Mouse (Mus musculus) stomach, postnatal 0 days (tissue): ENCODE results near the gene Syt1. TPM values are rescaled to one million over a fixed set of nuclear protein-coding genes. Genes with fewer than 3 reads are reported as not detected.

Experiments
- ATAC-seq: fragments of 200-750 bp; cut with Nextera tagmentation; 2 replicates; pipeline ENCODE4 v1.8.0; 2017; ENCODE audit not compliant: low FRiP score, low TSS enrichment
- DNase-seq: peaks from one replicate; pipeline ENCODE4 v3.0.0-alpha.2; 2016; ENCODE audit warnings: low spot score
- H3K27ac ChIP-seq: fragments of 300-500 bp; sonication (generic); replicated peaks from 2 replicates; pipeline ENCODE4 v1.5.1; 2014; ENCODE audit warnings: mild to moderate bottlenecking, control low read depth
- H3K27me3 ChIP-seq: fragments of 300-500 bp; sonication (generic); 2 replicates; pipeline ENCODE4 v1.6.1; 2014; ENCODE audit warnings: low read length; ENCODE audit not compliant: control insufficient read depth, insufficient read depth
- H3K36me3 ChIP-seq: fragments of 300-500 bp; sonication (generic); 2 replicates; pipeline ENCODE4 v1.6.1; 2014; ENCODE audit warnings: low read length, mixed read lengths; ENCODE audit not compliant: control insufficient read depth, insufficient read depth
- H3K4me1 ChIP-seq: fragments of 300-500 bp; sonication (generic); replicated peaks from 2 replicates; pipeline ENCODE4 v1.6.1; 2014; ENCODE audit warnings: antibody characterized with exemption; ENCODE audit not compliant: control insufficient read depth, insufficient read depth
- H3K4me2 ChIP-seq: fragments of 300-500 bp; sonication (generic); replicated peaks from 2 replicates; pipeline ENCODE4 v1.6.1; 2014; ENCODE audit warnings: low read depth, mild to moderate bottlenecking, control low read depth, moderate library complexity
- H3K4me3 ChIP-seq: fragments of 300-500 bp; sonication (generic); 2 replicates; pipeline ENCODE4 v1.5.1; 2014; ENCODE audit warnings: low read depth, low read length, control low read depth
- H3K9ac ChIP-seq: fragments of 300-500 bp; sonication (generic); 2 replicates; pipeline ENCODE4 v1.6.1; 2014; ENCODE audit warnings: mild to moderate bottlenecking, low read length, control low read depth, mixed read lengths
- H3K9me3 ChIP-seq: fragments of 300-500 bp; sonication (generic); 2 replicates; pipeline ENCODE4 v1.6.1; 2016; ENCODE audit warnings: low read length; ENCODE audit not compliant: control insufficient read depth
- CTCF ChIP-seq: IDR thresholded peaks from 2 replicates; pipeline ENCODE4 v1.5.1; 2016; ENCODE audit warnings: antibody characterized with exemption, low read depth, mild to moderate bottlenecking, moderate library complexity
- EP300 ChIP-seq: optimal IDR thresholded peaks from 2 replicates; pipeline ENCODE3; 2016; ENCODE audit warnings: antibody characterized with exemption
- WGBS: fragments of 180-500 bp; shearing (Covaris S2); extraction: QIAGEN DNeasy Blood & Tissue Kit; methylation state at CpG from one replicate; pipeline ENCODE4 v1.1.7; 2014; 5-methylcytosine and 5-hydroxymethylcytosine counted together
- polyA plus RNA-seq: library from polyadenylated mRNA; unstranded; fragments of >200 nt; fragmentation: Nextera tagmentation; extraction: Ambion mirVana; gene quantifications from 2 replicates; pipeline ENCODE4 v1.2.1, GENCODE M21; 2015

The Syt1 gene
- polyA plus RNA-seq, 1 experiment from 2014 or later: 3.5 TPM

GRCm38 (mm10) chr10:108569568-108570139 lies 441.1 kb downstream of the Syt1 start:
- no peak for ATAC-seq
- no peak overlapping the region for H3K4me3 ChIP-seq
- no peaks in the 10 kb centered on the region for H3K36me3 ChIP-seq
- no peak overlapping the region for H3K27ac ChIP-seq
- DNase-seq: no peak
- no peaks in the 10 kb centered on the region for H3K27me3 ChIP-seq
- no peak for TF ChIP-seq EP300
- TF ChIP-seq CTCF: no peak
- H3K4me2 ChIP-seq: no peak overlapping the region
- no peaks in the 10 kb centered on the region for H3K4me1 ChIP-seq
- H3K9ac ChIP-seq: no peak overlapping the region
- H3K9me3 ChIP-seq: no peaks in the 10 kb centered on the region
- 85% methylated on average over 6 of the region's 6 CpGs for WGBS

- DNase-seq: no peak
- Histone ChIP-seq H3K4me3 (no peak overlapping the region), H3K9me3 (no peaks in the 10 kb centered on the region), H3K36me3 (no peaks in the 10 kb centered on the region), H3K27me3 (no peaks in the 10 kb centered on the region), H3K9ac (no peak overlapping the region), H3K27ac (no peak overlapping the region), H3K4me2 (no peak overlapping the region), H3K4me1 (no peaks in the 10 kb centered on the region)
- ATAC-seq: no peak
- WGBS: 48% methylated on average over 6 of the region's 6 CpGs
- TF ChIP-seq EP300: no peak
These were observed 441.9 kb downstream of the Syt1 start for GRCm38 (mm10) chr10:108568925-108569324.

DNA sequence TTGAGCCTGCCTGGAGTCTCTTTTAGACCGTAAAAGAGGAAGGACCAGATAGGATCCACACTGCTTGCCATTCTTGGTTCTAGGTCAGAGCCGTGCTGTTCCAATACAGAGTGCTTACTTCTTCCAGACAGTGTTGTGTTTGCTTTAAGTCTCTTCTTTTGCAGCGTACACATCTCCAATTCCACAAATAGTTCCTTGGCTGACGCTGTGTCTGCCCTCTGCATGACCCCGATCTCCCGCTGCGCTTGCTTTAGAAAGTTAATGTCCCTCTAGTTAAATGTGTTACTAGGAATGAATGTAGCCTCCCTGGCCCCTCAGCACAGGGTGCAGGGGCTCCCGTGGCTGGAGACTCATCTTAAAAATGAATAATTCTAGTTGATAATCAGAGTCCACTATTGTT lies 442.6 kb downstream of the Syt1 start:
- TF ChIP-seq CTCF: no peak
- no peak for TF ChIP-seq EP300
- H3K9ac ChIP-seq: no peak overlapping the region
- no peaks in the 10 kb centered on the region for H3K9me3 ChIP-seq
- no peaks in the 10 kb centered on the region for H3K27me3 ChIP-seq
- ATAC-seq: no peak
- no peak overlapping the region for H3K4me2 ChIP-seq
- 16% methylated on average over 8 of the region's 8 CpGs for WGBS
- no peak overlapping the region for H3K4me3 ChIP-seq
- no peaks in the 10 kb centered on the region for H3K4me1 ChIP-seq
- DNase-seq: no peak
- no peak overlapping the region for H3K27ac ChIP-seq
- H3K36me3 ChIP-seq: no peaks in the 10 kb centered on the region

DNA sequence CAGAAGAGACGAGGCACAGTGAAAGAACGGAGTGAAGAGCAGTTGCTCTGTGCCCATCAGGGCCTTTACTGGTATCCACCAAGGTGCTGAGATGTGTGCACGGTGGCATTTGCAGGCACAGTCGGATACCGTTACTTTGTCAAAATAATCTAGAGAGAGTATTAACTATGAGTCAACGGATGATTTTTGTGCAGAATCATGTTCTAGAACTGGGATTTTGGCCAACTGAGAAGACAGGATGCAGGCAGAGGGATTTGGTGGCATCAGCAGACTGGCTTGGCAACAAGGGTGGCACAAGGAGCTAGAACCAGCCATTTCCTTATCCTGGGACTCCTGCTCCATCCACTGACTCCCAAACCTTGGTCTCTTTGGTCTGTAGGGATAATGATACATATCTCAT lies 443.3 kb downstream of the Syt1 start:
- no peaks in the 10 kb centered on the region for H3K9me3 ChIP-seq

DNA sequence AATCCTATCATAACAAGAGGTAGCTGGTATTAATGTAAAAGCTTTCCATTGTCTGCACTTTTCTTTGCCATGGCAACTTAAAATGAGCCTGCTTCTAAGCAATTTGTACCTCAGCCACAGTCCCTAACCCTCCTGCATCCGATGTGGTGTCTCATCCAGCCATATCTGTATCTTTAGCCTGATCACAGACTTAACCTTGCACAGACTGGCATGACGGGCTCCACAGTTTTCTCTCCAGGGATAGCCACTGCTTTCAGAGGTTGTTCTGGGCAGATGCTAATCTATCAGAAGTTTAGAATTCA lies 451.2 kb downstream of the Syt1 start:
- WGBS: 79% methylated on average over 2 of the region's 2 CpGs
- H3K4me3 ChIP-seq: no peak overlapping the region
- no peak overlapping the region for H3K4me2 ChIP-seq
- H3K27ac ChIP-seq: no peak overlapping the region
- TF ChIP-seq CTCF (no peak), EP300 (no peak)
- DNase-seq: no peak
- H3K9ac ChIP-seq: no peak overlapping the region
- no peaks in the 10 kb centered on the region for H3K4me1 ChIP-seq
- no peak for ATAC-seq
- H3K27me3 ChIP-seq: no peaks in the 10 kb centered on the region
- H3K36me3 ChIP-seq: no peaks in the 10 kb centered on the region
- H3K9me3 ChIP-seq: no peaks in the 10 kb centered on the region

More for the DNA sequence above, 443.3 kb downstream of the Syt1 start:
- Histone ChIP-seq H3K36me3 (no peaks in the 10 kb centered on the region), H3K4me1 (no peaks in the 10 kb centered on the region), H3K9ac (no peak overlapping the region), H3K4me2 (no peak overlapping the region), H3K4me3 (no peak overlapping the region), H3K27ac (no peak overlapping the region), H3K27me3 (no peaks in the 10 kb centered on the region)
- no peak for TF ChIP-seq CTCF
- no peak for TF ChIP-seq EP300
- no peak for DNase-seq
- WGBS: 91% methylated on average over 6 of the region's 6 CpGs
- no peak for ATAC-seq

DNA sequence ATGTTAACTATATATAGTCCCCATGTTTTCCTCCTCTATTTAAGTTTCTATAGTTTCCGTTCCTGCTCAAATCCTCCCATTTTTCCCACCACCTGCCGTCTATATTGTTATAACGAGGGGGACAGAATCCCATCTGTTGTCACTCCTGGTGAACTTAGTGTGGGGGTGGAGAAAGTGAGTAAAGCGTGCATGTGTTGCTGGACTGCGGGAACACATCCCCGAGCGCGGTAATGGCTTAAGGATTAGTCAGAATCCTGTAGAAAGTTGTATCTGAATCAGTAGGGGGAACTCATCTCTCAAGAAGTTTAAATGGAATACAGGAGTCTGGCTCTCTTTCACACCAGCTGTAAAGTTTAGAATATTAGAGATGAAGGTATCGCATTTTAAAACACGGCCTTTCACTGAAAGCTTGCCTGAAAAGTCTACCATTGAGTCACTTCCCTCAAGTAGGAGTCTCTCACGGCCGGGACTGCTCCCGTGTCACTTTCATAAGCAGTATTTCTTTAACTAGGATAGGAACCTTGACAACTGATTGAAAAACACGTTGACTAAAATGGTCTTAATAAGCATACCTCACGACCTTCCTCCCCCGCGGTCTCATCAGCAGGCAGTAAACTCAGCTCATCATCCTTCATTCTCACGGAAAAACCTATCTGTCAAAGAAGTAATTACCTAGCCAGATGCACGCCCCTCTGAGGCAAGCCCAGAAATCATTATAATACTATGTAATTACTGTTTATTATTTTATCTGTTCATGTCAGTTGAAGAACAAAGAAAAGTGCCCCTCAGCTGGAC lies 451.8 kb downstream of the Syt1 start:
- Histone ChIP-seq H3K4me1 (no peaks in the 10 kb centered on the region), H3K27me3 (no peaks in the 10 kb centered on the region), H3K4me2 (no peak overlapping the region), H3K9me3 (no peaks in the 10 kb centered on the region), H3K27ac (no peak overlapping the region), H3K4me3 (no peak overlapping the region), H3K9ac (no peak overlapping the region), H3K36me3 (no peaks in the 10 kb centered on the region)
- ATAC-seq (no peak), DNase-seq (no peak)
- 58% methylated on average over 19 of the region's 19 CpGs for WGBS
- TF ChIP-seq CTCF: no peak
- TF ChIP-seq EP300: no peak
